Mouse (Mus musculus) granulocyte monocyte progenitor cell, adult 5-6 weeks (primary cell): ENCODE data around the gene Otulin. TPM values are rescaled to one million over a fixed set of nuclear protein-coding genes. Genes with fewer than 3 reads are reported as not detected.
A peak's percentile ranks its signal among the peaks of the same experiment; 100 is the strongest.

Source experiments
- ATAC-seq: replicated peaks from 2 replicates; pipeline ENCODE4 v1.8.0; 2016; ENCODE audit warnings: mild to moderate bottlenecking, moderate TSS enrichment, inconsistent platforms; ENCODE audit not compliant: poor library complexity, severe bottlenecking
- total RNA-seq, 2 experiments: library from RNA; stranded (forward) in 1 of 2; stranded (reverse) in 1 of 2; fragments of 200-712, 200-1000 nt in 1 of 2; fragments of >200 nt in 1 of 2; fragmentation: Nextera tagmentation in 1 of 2; gene quantifications; 2 replicates each; pipeline ENCODE4 v1.2.3; 2014 to 2017

Otulin gene
- total RNA-seq, 2 experiments from 2014 or later: 41.3 to 74.2 TPM

GRCm38 (mm10) chr15:27558456-27559147 lies 71.9 kb downstream of the Otulin start:
- ATAC-seq: no peak

GRCm38 (mm10) chr15:27553554-27553953 lies 76.9 kb downstream of the Otulin start:
- ATAC-seq: no peak

DNA sequence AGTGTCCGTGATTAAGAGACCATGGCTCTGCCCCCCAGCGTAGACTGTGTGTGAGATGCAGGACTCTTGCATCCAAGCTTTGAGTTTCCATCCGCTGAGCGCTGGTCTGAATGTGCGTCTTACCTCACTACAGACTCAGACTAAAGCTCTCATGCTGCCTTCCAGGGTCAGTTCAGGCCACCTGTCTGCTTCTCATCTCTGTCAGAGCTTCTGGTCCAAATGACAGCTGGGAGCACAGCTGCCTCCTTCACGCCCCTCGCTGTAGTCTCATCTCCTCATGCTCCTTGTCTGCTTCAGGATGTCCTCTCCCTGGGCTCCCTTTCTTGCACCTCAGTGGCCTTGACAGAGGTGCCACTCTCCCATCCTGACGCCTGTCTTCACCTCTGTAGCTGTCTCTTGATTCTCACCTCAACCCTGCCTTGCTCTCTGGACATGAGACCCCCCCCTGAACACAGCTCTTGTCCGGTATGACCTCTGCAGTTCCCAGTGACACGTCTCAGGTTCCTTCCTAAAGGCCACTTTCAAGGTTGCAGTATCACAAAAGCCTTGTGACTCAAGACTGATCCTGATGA lies 78.3 kb downstream of the Otulin start:
- no peak for ATAC-seq

DNA sequence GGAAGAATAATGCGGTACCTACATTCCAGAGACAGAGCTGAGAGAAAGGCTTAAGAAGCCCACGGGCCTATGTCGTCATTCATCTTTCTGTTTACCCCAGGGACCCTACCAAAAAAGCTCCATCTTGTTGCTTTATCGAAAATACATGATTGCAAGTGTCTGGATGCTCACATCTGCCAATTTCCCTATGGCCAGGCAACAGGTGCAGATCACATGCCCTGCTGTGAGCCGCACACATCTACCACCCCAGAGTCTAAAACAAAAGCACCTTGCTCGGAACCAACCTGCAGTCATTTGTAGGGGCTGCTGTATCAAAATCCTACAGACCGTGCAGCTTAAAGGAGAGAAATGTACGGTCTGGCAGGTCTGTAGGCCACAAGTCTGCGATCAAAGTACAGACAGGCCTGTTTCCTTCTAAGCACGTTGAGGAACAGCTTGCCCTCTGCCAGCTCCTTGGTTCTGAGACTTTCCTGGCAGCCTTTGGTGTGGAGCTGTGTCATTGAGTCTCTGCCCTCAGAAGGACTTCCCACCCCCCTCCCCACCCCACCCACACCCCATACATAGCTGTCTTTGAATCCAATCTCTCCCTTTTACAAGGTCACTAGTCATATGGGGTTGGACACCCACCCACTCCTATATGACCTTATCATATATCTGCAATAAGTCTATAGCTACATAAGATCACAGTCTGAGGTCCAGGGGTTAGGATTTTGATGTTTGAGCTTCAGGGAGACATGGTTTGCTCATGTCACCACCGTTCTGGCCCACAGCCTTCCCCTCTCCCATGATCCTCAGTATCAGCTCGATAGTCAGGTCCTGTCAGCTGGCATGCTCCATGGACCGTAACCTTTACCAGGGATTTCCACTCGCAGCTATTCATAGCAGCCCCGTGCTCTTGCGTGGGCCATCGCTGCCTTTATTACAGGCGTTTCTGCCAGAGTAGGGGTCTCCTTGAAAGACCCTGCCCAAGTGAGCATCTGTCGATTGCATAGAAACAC lies 79.1 kb downstream of the Otulin start:
- ATAC-seq: no peak

GRCm38 (mm10) chr15:27550358-27550992 lies 80.0 kb downstream of the Otulin start:
- ATAC-seq: no peak

- ATAC-seq: no peak
Observed at GRCm38 (mm10) chr15:27549878-27550277, 80.6 kb downstream of the Otulin start.

DNA sequence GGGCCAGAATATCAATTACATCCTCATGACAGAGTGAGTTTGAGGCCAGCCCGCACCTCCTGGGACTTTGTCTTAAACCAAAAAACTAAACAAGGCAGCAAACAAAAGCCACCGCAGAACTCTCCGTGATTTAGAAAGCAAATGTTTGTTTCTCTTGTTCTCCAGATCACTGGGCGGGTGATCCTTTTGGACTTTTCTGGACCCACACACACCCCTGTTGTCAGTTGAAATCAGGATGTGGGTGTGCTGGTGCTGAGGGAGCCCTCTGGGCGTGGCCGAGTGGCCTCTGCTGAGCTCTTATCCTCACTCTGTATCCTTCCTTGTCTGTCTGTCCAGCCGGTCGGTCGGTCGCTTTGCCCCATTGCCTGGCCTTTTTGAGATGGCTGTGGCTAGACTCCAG lies 81.4 kb downstream of the Otulin start:
- ATAC-seq: no peak

- ATAC-seq: no peak
Observed at GRCm38 (mm10) chr15:27548110-27548509, 82.4 kb downstream of the Otulin start.

GRCm38 (mm10) chr15:27545203-27545602 lies 85.3 kb downstream of the Otulin start:
- no peak for ATAC-seq

DNA sequence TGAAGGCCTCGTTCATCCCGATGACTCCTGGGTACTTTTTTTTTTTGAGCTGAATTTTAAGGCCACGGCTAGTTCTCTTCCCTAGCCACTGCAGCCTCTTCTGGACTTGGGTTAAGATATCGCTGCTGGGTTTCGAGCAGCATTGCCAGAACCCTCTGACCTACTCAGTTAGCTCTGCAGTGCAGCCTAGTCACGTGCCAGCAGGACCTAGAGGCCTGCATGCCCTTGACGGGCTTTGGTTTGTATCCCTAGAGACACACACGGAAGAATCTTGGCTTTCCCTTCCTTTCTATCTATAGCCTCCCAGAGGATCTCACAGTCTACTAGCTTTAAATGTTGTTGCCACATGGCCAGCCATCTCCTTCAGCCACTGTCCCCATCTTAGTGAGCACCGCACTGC lies 90.7 kb downstream of the Otulin start:
- ATAC-seq: no peak

- ATAC-seq: no peak
Observed at GRCm38 (mm10) chr15:27537519-27538223, 92.8 kb downstream of the Otulin start.

GRCm38 (mm10) chr15:27536771-27537170 lies 93.7 kb downstream of the Otulin start:
- ATAC-seq: no peak

GRCm38 (mm10) chr15:27536186-27536585 lies 94.3 kb downstream of the Otulin start:
- no peak for ATAC-seq

DNA sequence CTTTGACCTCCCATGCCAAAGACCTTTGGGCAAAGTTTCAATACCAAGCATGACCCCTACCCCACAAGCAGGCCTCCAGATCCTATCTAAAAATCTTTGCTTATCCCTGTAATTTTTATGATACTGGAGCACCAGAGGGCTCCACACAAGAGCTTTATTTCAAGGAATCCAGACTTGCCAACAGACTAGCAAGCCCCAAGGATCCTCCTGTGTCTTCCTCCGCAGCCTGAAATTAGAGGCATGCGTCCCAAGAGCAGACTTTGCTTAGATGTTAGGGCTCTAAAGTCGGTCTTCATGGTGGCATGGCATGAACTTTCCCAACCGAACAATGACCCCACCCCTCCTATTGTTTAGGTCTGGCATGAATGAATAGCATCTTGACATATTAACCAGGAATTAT lies 94.8 kb downstream of the Otulin start:
- no peak for ATAC-seq

GRCm38 (mm10) chr15:27533036-27533435 lies 97.5 kb downstream of the Otulin start:
- ATAC-seq: 0 out of 2 replicates have a peak, but pooled peaks have one; percentile 35

DNA sequence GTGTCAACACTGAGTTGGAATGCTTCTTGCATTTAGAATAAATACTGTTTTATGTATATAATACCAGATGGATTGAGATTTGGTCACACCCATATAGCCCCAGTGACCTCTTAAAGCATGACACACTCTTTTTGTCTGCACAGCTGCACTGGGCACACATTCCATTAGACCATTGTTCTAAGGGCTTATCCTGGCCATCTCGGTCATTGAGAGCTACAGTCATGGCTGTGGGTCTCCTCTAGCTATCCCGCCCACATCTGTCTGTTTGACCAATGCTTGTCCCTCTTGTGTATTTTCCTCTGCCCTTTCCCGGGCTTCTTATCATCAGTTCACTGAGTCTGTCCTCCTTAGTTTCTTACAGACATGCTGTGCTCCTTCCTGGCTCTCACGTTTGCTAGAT lies 100.5 kb downstream of the Otulin start:
- ATAC-seq: no peak

DNA sequence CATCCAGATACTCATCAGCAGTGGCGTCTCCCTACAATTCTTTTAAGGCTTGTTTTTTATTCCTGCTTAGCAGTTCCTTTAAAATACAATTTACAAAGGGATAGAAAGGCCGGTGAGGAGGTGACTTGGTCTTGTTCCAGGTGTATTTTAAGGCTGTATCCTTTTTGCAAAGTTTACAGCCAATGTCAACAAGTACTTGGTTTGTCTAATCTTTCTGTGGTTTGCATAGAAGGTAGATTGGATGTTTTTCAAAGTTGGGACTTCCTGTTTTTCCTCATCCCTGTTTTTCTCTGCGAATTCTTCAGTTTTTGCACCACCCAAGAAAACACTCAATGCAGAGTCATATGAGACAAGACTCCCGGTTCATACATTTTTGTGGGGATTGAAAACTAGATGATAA lies 101.6 kb downstream of the Otulin start:
- ATAC-seq: no peak

DNA sequence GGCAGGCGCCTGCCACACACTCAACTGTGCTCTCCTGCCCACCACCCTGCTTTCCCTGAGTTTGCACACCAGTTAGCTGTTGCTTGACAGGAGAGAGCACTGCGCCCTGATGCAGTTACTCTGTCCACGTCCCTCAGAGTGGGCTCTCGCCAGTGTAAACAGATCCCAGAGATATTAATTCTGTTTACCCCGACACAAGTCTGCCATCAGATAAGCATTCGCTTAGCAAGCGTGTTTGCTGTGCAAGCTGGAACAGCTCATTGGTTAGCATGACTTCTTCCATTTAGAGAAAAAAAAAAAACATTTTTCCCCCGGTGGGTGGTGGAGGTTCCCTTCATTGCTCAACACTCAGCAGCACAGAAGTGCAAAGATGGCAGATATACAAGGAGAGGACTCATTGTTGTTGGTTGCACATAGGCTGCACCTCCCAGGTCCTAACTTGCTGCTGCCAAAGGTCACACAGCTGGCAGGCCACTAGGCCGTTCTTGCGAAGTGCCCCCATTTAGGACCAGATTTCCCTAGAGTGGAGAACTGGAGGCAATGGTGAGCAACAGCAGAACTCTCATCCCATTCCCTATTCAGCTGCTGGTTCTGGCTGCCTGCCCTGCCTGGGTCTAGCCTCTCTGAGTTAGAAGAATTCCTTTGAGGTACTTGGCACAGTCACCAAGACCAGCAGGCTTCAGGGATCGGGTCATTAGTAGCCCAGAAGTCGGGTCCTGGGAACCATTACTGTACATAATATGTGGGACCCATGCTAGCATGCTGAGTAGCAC lies 105.1 kb downstream of the Otulin start:
- peak; percentile 33; the same call in 1 of the 2 replicates for ATAC-seq

DNA sequence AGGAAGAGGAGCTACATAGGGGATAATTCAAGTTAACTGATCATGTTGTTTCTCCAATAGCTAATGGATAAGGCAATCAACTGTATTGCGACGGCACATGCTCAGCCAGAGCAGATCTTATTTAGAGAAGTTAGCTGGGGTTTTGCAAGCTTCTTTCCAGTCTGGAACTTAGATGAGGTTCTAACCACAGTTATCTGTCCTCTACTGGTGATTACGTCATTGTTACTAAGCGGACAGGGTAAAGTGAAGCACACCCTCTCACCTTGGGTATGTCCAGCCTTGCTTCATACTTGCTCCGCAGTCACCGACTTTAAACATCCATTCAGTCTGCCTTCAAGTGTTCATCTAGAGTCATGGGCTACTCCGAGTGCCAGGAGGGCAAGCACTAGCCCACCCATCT lies 110.6 kb downstream of the Otulin start:
- peak; percentile 70 for ATAC-seq
